Mouse (Mus musculus): ENCODE measurements around the gene Khdc4. TPM values are rescaled to one million over a fixed set of nuclear protein-coding genes. Genes with fewer than 3 reads are reported as not detected.

Khdc4 gene
- total and polyA plus RNA-seq, 3 experiments: 47.4 to 71.0 TPM; not detected in 1

DNA sequence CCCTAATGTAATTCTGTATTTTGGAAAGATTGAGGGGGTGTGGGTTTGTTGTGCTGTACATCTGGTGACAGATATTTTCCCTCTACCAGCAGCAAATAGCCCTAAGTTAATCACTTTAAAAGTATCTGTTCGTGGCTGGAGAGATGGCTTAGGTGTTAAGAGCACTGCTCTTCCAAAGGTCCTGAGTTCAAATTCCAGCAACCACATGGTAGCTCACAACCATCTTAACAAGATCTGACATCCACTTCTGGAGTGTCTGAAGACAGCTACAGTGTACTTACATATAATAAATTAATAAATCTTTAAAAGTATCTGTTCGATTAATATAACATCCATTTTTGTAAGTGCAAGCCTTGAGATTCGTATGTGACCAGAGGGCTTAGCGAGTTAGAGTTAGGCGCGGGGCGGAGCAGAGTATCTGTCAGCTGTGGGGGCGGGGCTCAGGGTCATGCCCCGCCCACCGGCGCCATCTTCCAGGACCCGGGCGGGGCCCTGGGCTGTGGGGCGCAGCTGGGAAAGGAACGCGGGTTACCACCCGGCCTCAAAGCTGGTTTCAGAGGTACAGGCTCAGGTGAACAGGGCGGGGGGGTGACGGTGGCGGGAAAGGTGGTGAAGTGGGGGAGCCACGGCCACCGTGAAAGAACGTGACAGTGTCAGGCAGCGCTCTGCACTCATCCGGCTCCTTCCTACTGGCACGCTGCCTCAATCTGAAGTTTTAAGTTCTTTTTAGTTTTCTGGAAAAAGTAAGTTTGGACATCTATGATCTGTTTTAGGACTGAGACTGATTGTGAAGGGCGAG, 31.0 kb downstream of the Khdc4 start, which contains the start of gene Rit1 (continued):
- TF ChIP-seq CTCF (IDR thresholded peaks at IDR 0.05 in 2 of 3, conservative IDR thresholded peaks at IDR 0.05 in 1 of 3; ENCODE audit: control insufficient read depth in 1 of 3, insufficient read depth in 1 of 3, low read depth in 2 of 3, low read length in 3 of 3, poor library complexity in 1 of 3, severe bottlenecking in 1 of 3) (0 out of 6 replicates have a peak, but pooled peaks of 1 of the 3 experiments have one; percentile 6), USF2 (IDR thresholded peaks at IDR 0.05; ENCODE audit: borderline replicate concordance in 1 of 2, insufficient read depth in 1 of 2, low read depth in 1 of 2, low read length in 2 of 2) (no peak)

DNA sequence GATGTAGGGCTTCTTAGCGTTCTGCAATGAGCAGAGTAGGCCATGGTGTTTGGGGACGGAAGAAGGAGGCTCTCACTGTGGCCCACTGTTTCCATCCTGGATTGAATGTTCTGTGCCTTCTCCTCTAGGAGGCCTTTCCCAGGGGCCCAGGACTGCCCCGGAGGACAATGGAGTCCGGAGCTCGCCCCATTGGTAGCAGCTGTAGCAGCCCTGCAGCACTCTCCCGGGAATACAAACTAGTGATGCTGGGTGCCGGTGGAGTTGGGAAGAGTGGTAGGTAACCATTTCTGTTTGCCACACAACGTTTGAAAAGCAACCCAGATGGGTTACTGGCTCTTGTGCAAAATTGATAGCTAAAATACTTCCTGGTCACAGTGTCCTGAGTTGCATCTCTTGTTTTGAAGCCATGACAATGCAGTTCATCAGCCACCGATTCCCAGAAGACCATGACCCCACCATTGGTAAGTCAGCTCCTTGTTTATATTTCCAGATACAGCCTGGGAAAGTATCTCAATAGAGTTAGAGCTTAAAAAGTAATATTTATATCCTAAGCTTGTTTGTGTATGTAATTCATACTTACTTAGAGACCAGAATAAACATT, 31.7 kb downstream of the Khdc4 start:
- TF ChIP-seq ELF1 (IDR thresholded peaks at IDR 0.05; ENCODE audit: low read depth, low read length): 0 out of 2 replicates have a peak, but pooled peaks have one; percentile 17
- TF ChIP-seq NELFE (IDR thresholded peaks at IDR 0.05; ENCODE audit: low read depth, low read length): no peak; the same call in 1 of the 2 replicates
- TF ChIP-seq SIN3A (IDR thresholded peaks at IDR 0.05; ENCODE audit: low read length): peak; percentile 59; the same call in 1 of the 2 replicates
- peak; percentile 2; the same call in 1 of the 2 replicates for TF ChIP-seq TBP (IDR thresholded peaks at IDR 0.05; ENCODE audit: low read depth, low read length)
- TF ChIP-seq HCFC1 (IDR thresholded peaks at IDR 0.05; ENCODE audit: low read depth, low read length): 0 out of 2 replicates have a peak, but pooled peaks have one; percentile 43
- Histone ChIP-seq H3K4me1 (ENCODE audit: control insufficient read depth in 1 of 2, insufficient read depth in 2 of 2, low read length in 2 of 2) (peaks cover 19 to 20% of the 10 kb centered on the region in 2 experiments), H3K9ac (ENCODE audit: control insufficient read depth, low read depth, low read length, poor library complexity, severe bottlenecking) (peak overlapping the region; percentile 92), H3K79me2 (ENCODE audit: control insufficient read depth, insufficient read depth, low read length, poor library complexity) (peaks cover 8% of the 10 kb centered on the region; the same call in 1 of the 2 replicates), H3K27me3 (ENCODE audit: control insufficient read depth in 1 of 2, insufficient read depth in 2 of 2, low read length in 2 of 2) (no peaks in the 10 kb centered on the region), H3K27ac (ENCODE audit: control insufficient read depth, low read depth, low read length) (peak overlapping the region; percentile 69), H3K36me3 (ENCODE audit: control insufficient read depth in 1 of 2, insufficient read depth in 2 of 2, low read length in 2 of 2) (peaks cover 17 to 33% of the 10 kb centered on the region in 2 experiments), H3K9me3 (replicated peaks; ENCODE audit: insufficient read depth, low read length) (no peaks in the 10 kb centered on the region), H3K4me3 (ENCODE audit: control insufficient read depth in 1 of 2, insufficient read depth in 1 of 2, low read depth in 2 of 2, low read length in 2 of 2) (peak overlapping the region; percentile 95 to 98)
- peak; percentile 66 for DNase-seq (ENCODE audit: low read depth, low spot score)

DNA sequence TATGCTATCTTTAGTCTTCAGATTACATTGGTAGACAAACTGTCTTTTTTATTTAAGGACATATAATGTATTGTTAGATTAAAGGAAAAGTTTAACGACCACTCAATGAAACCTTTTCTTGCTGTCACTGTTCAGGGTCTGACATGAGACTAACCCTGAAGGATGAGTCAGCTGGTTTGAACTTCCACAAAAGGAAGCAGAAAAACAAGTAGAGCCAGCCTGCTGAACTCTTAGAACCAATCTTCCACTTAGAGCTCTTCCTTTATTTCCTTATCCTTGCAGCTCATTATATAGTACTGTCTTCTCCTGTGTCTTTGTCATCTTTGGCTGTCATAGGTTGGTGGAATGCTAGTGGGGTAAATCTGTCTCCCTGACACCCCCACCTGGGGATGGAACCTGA, 32.2 kb downstream of the Khdc4 start:
- peak; percentile 91 for DNase-seq (ENCODE audit: low read depth, low spot score)
- TF ChIP-seq MEF2A (IDR thresholded peaks at IDR 0.05; ENCODE audit: extremely low read depth, insufficient replicate concordance, low read depth, low read length, poor library complexity, severe bottlenecking) (no peak), MYB (IDR thresholded peaks at IDR 0.05; ENCODE audit: low read depth, low read length) (no peak), CHD2 (IDR thresholded peaks at IDR 0.05; ENCODE audit: low read length) (no peak), SMC3 (IDR thresholded peaks at IDR 0.05; ENCODE audit: low read depth, low read length) (no peak), MXI1 (IDR thresholded peaks at IDR 0.05; ENCODE audit: low read depth, low read length) (peak; percentile 87), ZC3H11A (IDR thresholded peaks at IDR 0.05; ENCODE audit: low read depth, low read length) (no peak), SIN3A (IDR thresholded peaks at IDR 0.05; ENCODE audit: low read length) (peak; percentile 76), EP300 (IDR thresholded peaks at IDR 0.05; ENCODE audit: low read depth in 1 of 2, low read length in 2 of 2) (no peak), TBP (IDR thresholded peaks at IDR 0.05; ENCODE audit: low read depth, low read length) (peak; percentile 61; the same call in 1 of the 2 replicates), ETS1 (IDR thresholded peaks at IDR 0.05; ENCODE audit: low read depth, low read length) (peak; percentile 78), ZKSCAN1 (IDR thresholded peaks at IDR 0.05; ENCODE audit: low read depth, low read length) (no peak), UBTF (IDR thresholded peaks at IDR 0.05; ENCODE audit: borderline replicate concordance, insufficient read depth, low read depth, low read length) (no peak), POLR2AphosphoS2 (IDR thresholded peaks at IDR 0.05; ENCODE audit: low read length) (no peak), NRF1 (IDR thresholded peaks at IDR 0.05; ENCODE audit: insufficient read depth, low read depth, low read length, poor library complexity, severe bottlenecking) (no peak)
- Histone ChIP-seq H3K79me2 (ENCODE audit: control insufficient read depth, insufficient read depth, low read length, poor library complexity) (peaks cover 8% of the 10 kb centered on the region; the same call in 1 of the 2 replicates), H3K9me3 (replicated peaks; ENCODE audit: insufficient read depth, low read length) (no peaks in the 10 kb centered on the region), H3K36me3 (ENCODE audit: control insufficient read depth in 1 of 2, insufficient read depth in 2 of 2, low read length in 2 of 2) (peaks cover 11 to 33% of the 10 kb centered on the region in 2 experiments), H3K4me3 (ENCODE audit: control insufficient read depth in 1 of 2, insufficient read depth in 1 of 2, low read depth in 2 of 2, low read length in 2 of 2) (peak overlapping the region; percentile 3 to 98; a peak in 3 of 4 replicates), H3K27ac (ENCODE audit: control insufficient read depth, low read depth, low read length) (peak overlapping the region; percentile 27), H3K9ac (ENCODE audit: control insufficient read depth, low read depth, low read length, poor library complexity, severe bottlenecking) (peak overlapping the region; percentile 9), H3K27me3 (ENCODE audit: control insufficient read depth in 1 of 2, insufficient read depth in 2 of 2, low read length in 2 of 2) (no peaks in the 10 kb centered on the region), H3K4me1 (ENCODE audit: control insufficient read depth in 1 of 2, insufficient read depth in 2 of 2, low read length in 2 of 2) (peaks cover 19% of the 10 kb centered on the region in 2 experiments)

Data from MEL (cell line).